Mouse (Mus musculus) heart, postnatal 0 days (tissue): Measurements from ENCODE around the gene Sult1d1.

Experiments
- CTCF ChIP-seq: IDR thresholded peaks from 2 replicates; pipeline ENCODE4 v1.5.1; 2016; ENCODE audit warnings: antibody characterized with exemption, control low read depth, low read depth
- EP300 ChIP-seq: IDR thresholded peaks from 2 replicates; pipeline ENCODE4 v1.6.1; 2016; ENCODE audit warnings: antibody characterized with exemption, low read depth

DNA sequence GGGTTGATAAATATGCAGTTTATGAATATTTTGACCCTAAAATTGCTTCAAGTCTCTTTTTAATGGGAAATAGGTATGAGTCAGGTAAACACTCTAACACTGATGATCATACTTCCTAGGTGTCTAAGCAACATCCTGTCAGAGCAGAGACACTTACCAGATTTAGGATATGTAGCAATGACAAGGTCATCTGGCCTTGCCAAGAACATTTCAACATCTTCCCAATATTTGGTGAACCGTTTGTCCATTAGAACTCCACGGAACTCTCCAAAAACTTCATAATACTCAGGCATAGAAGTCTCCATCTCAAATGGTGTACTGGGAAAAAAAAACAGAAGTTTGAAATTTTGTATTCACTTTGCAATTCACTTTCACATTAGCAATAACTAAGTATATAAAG is 21.1 kb upstream of the Sult1d1 start:
- no peak for TF ChIP-seq CTCF
- TF ChIP-seq EP300: no peak
